Mouse (Mus musculus) heart, adult 11 months (tissue): ENCODE results near the gene Eif4a2.
"Not testable (repeated sequence)": the region's sequence is repeated elsewhere in the genome, so short reads cannot be mapped to it uniquely, and the experiment has no call there.

Experiments
- DNase-seq: peaks from one replicate; pipeline ENCODE4 v3.0.0; 2022

The Eif4a2 gene

DNA sequence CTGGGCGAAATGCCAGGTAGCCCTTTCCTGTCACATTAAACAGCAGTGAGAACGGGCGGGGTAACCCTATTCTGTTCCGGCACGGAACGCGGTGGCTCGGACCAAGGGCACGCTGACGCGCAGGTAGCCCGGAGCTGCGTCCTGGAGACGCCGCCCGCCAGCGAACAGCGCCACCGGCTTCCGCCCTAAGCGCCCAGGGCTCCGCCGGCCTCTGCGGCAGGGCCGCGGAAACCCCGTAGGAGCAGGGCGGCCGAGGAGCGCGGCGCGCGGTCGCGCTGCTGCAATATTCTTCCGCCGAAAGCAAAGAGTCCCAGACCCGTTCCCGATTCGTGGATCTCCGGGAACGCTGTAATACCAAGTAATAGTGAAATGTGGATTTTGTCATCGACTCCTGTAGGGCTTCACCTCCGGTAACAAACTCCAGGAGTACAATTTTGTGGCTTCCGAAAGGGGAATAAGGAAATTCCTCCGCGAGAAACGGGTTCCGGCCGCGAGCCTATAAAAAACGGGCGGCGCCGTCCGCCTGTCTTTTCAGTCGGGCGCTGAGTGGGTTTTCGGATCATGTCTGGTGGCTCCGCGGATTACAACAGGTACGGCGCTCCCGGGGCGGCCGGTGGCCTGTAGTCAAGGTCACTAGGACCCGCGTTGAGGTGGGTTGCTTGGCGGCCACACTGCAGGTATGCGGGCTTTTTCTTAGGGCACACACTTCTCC lies at the start of gene Eif4a2:
TSS of gene Eif4a2 (plus strand) at position 214 of the 712 bp plus-strand sequence.
- DNase-seq = peak; percentile 99

GRCm38 (mm10) chr16:23057668-23058447 lies 49.4 kb upstream of the Eif4a2 start, which contains the start of gene Kng1:
Gene Kng1, plus strand, starts transcription at chr16:23057865.
- peak; percentile 43 for DNase-seq

- peak; percentile 55 for DNase-seq
These were observed 47.6 kb upstream of the Eif4a2 start for GRCm38 (mm10) chr16:23059630-23060029.

GRCm38 (mm10) chr16:23060781-23061325 lies 46.4 kb upstream of the Eif4a2 start:
- peak; percentile 61 for DNase-seq

DNA sequence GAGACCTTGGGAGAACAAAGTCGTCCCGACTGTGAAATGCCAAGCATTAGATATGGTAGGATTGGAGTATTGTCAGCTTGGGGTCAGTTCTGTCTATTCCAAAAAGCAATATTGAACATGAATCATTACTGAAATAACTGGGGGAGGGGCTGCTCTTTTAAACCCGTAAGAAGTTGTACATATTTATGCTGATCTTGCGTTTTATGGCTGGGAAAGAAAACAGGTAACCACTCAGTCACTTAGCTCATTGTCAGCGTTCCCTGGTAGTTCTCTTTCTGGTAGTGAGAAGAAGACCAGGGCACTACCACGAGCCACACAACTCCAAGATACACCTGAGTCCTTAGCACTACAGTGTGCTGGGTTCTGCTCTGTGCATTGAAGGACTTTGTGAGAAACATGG lies 29.7 kb upstream of the Eif4a2 start:
- not testable (repeated sequence) for DNase-seq

DNA sequence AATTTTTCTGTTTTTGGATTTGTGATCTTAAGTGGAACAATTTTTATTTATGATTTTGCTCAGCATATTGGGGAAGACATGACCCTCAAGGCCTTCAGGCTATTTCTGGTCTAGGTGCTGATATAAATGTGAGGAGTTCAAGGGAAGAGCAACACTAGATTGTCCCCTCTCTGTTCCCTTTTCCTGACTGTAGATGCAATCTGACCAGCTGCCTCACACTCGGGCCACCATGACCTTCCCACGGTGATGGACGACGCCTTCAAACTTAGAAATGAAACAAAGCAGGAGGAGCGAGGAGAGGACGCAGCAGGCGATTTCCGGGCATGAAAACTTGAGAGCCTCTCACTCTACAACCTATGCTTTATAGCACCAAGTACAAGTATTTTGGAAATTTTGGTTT lies 20.1 kb upstream of the Eif4a2 start:
- not testable (repeated sequence) for DNase-seq

DNA sequence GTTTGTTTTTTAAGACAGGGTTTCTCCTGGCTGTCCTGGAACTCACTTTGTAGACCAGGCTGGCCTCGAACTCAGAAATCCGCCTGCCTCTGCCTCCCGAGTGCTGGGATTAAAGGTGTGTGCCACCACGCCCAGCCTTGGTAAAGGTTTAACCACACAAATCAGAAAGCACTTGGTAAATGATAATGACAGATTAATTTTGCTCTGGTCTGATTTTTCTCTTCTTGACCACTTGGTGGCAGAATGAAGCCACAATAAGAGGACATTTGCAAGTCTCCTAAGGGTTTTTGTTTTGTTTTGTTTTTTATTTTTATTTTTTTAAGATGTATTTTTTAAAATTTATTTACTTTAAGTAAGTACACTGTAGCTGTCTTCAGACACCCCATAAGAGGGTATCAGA lies 19.5 kb upstream of the Eif4a2 start:
- peak; percentile 66 for DNase-seq

DNA sequence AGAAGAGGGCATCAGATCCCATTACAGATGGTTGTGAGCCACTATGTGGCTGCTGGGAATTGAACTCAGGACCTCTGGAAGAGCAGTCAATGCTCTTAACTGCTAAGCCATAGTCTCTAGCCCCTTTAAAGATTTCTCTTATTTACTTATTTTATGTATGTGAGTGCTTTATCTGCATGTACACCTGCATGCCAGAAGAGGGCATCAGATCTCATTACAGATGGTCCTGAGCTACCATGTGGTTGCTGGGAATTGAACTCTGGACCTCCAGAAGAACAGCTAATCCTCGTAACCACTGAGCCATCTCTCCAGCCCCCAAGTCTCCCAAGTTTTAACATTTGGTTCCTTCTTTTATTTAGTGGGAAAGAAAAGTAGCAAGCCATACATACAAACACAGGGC lies 18.8 kb upstream of the Eif4a2 start:
- DNase-seq = peak; percentile 13

DNA sequence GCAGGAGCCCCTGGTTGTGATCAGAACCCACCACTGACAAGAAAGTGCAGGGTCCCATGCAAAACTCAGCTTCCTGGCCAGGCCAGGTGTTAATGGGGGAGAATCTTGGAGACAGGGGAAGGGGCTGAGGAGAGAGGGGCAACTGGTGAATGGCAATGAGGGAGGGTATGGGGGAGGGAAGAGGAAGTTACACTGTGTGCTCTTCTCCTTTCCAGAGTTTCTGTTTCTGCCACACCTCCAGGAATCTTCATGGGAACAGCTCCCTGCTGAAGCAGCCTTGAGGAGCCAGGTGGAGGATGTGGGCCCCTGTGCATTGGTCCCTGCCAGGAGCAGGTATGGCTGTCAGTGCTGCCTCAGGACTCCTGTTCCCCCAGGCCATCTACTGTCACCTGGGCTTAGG lies 15.9 kb upstream of the Eif4a2 start:
- DNase-seq = not testable (repeated sequence)

DNA sequence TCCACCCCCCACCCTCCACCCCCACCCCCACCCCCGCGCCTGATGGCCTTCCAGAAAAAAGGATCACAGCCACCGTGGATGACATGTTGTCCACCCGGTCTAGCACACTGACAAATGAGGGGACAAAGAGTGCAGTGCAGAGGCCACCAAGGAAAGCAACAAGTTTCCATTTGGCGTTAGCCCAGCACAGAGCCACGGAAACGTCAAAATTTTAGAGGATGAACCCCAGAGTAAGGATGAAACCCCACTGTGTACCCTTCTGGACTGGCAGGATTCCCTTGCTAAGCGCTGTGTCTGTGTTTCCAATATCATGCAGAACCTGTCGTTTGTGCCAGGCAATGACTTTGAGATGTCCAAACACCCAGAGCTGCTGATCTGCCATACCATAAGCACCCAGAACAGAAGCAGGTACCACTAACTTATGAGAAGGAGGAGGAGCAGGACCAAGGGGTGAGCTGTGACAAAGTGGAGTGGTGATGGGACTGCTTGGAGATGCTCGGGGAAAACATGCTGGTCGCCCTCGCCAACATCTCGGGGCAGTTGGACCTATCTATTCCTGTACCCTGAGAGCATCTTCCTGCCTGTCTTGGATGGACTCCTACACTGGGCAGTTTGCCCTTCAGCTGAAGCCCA lies 13.8 kb upstream of the Eif4a2 start:
- DNase-seq = peak; percentile 58

DNA sequence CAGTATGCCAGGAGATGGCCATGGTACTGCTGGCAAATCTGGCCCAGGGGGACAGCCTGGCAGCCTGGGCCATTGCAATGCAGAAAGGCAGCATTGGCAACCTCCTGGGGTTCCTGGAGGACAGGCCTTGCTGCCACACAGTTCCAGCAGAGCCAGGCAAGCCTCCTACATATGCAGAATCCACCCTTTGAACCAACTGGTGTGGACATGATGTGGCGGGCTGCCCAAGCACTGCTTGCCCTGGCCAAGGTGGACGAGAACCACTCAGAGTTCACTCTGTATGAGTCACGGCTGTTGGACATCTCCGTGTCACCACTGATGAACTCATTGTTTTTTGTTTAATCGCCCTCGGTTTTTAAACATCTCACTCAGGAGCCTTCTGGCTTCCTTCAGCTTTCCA lies 13.1 kb upstream of the Eif4a2 start:
- peak; percentile 85 for DNase-seq

- not testable (repeated sequence) for DNase-seq
These were observed 11.7 kb upstream of the Eif4a2 start for GRCm38 (mm10) chr16:23095581-23095980.

- peak; percentile 71 for DNase-seq
These were observed 10.4 kb upstream of the Eif4a2 start for GRCm38 (mm10) chr16:23096886-23097285.

- peak; percentile 55 for DNase-seq
These were observed 9.7 kb upstream of the Eif4a2 start for GRCm38 (mm10) chr16:23097290-23098104.

DNA sequence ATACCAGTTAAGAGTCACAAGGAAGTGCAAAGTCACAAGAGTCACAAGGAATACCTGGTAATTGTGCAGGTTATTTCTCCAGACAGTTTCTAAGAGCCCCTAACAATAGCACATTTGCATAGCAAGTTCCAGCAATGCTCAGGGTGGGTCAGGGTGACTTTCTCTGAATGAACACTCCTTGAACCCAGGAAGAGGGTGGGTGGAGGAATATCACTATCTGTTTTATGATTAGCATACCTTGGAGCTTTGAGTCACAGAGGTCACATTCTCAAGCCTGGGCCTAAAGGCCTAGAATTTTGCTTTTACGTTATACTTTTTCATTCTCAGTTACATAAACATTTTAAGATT lies 9.2 kb upstream of the Eif4a2 start:
- DNase-seq = peak; percentile 41

DNA sequence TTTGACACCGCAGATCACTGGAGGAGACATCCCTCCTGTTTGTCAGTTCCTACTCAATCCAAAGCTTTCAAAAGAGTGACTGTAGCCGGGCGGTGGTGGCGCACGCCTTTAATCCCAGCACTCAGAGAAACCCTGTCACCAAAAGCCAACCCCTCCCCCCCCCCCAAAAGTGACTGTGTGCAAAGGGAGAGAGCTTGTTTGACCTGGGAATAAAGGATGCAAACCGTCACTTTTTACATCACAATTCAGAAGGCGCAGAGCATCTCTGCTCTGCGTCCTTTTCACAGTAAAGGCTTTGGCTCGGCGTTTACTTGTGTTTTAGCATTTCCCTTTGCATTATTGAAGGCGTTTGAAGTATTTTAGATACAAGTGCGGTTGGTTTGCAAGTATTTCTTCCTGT lies 7.6 kb upstream of the Eif4a2 start:
- no peak for DNase-seq

DNA sequence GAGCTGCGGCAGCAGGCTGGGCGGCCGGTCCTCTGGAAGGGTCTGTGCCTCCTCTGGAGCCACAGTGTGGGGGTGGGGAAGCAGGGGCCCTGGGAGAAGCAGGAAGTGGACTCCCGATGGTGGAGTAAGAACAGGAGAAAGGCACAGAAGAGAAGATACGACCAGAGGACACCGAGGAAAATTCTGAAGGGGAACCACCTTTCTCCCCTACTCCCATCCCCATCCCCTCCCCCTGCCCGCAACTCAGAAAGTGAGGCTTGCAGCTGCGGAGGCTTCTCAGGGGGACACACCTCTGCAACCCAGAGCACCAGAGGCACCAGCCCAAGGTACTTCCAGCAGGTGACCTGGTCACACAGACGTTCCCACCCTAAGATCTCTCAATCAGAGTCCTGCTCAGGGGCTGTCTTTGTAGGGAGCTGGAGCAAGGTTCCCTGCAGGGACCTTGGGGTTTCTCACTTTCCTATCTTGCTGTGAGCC lies 7.1 kb upstream of the Eif4a2 start:
- DNase-seq = peak; percentile 88

GRCm38 (mm10) chr16:23100613-23101012 lies 6.6 kb upstream of the Eif4a2 start:
- DNase-seq = peak; percentile 81

GRCm38 (mm10) chr16:23102340-23103037 lies 4.8 kb upstream of the Eif4a2 start:
- DNase-seq = peak; percentile 90

DNA sequence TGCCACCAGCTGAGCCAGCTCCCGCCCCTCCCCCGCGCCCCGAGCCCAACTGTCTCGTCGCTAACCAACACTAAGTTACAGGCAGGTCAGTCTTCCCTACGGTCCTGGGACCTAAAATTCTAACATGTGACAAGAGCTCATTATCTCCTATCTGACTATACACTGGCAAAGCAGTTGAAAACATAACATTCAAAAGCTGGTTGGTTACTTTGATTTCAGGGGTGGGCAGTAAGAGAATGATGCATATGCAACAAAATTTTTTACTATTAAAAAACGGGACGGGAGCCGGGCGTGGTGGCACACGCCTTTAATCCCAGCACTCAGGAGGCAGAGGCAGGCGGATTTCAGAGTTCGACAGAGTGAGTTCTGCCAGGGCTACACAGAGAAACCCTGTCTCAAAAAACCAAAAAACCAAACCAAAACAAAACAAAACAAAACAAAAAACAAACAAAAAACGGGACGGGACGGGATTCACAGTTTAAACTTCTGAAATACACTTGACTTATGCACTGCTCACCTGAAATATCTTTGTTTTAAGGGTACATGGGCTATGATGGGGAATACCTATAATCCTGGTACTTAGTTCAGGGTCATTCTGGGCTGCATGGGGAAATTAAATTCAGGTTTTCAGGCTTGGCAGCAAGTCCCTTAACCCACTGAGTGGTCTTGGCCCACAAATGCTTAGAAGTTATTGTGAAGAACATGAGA lies 4.1 kb upstream of the Eif4a2 start:
- DNase-seq = no peak

- peak; percentile 70 for DNase-seq
These were observed 3.4 kb upstream of the Eif4a2 start for GRCm38 (mm10) chr16:23103841-23104240.
